Mouse (Mus musculus) liver, embryonic 15.5 days (tissue): ENCODE data around the gene Per3. TPM values are rescaled to one million over a fixed set of nuclear protein-coding genes. Genes with fewer than 3 reads are reported as not detected.

Source experiments
- ATAC-seq: fragments of 200-750 bp; cut with Nextera tagmentation; 2 replicates; pipeline ENCODE4 v1.8.0; 2017; ENCODE audit warnings: moderate number of reproducible peaks, mild to moderate bottlenecking, moderate library complexity; ENCODE audit not compliant: insufficient read depth
- H3K27ac ChIP-seq: fragments of 300-500 bp; sonication (generic); replicated peaks from 2 replicates; pipeline ENCODE4 v1.5.1; 2015; ENCODE audit warnings: mild to moderate bottlenecking, inconsistent platforms
- H3K27me3 ChIP-seq: fragments of 300-500 bp; sonication (generic); 2 replicates; pipeline ENCODE4 v1.6.1; 2015; ENCODE audit warnings: mild to moderate bottlenecking, inconsistent platforms
- H3K36me3 ChIP-seq: fragments of 300-500 bp; sonication (generic); replicated peaks from 2 replicates; pipeline ENCODE4 v1.6.1; 2015; ENCODE audit warnings: moderate library complexity, mild to moderate bottlenecking, inconsistent platforms
- H3K4me1 ChIP-seq: fragments of 300-500 bp; sonication (generic); replicated peaks from 2 replicates; pipeline ENCODE4 v1.6.1; 2015; ENCODE audit warnings: inconsistent platforms
- H3K4me2 ChIP-seq: fragments of 300-500 bp; sonication (generic); 2 replicates; pipeline ENCODE4 v1.6.1; 2015; ENCODE audit warnings: moderate library complexity, mild to moderate bottlenecking, inconsistent platforms
- H3K4me3 ChIP-seq: fragments of 300-500 bp; sonication (generic); replicated peaks from 2 replicates; pipeline ENCODE4 v1.5.1; 2015; ENCODE audit warnings: mild to moderate bottlenecking, inconsistent platforms
- H3K9ac ChIP-seq: fragments of 300-500 bp; sonication (generic); 2 replicates; pipeline ENCODE4 v1.6.1; 2015; ENCODE audit warnings: moderate library complexity, mild to moderate bottlenecking, inconsistent platforms
- H3K9me3 ChIP-seq: fragments of 300-500 bp; sonication (generic); replicated peaks from 2 replicates; pipeline ENCODE4 v1.6.1; 2016; ENCODE audit warnings: inconsistent platforms
- WGBS: fragments of 180-500 bp; shearing (Covaris S2); methylation state at CpG from one replicate; pipeline ENCODE4 v1.1.7; 2015; ENCODE audit warnings: mixed read lengths; ENCODE audit not compliant: insufficient replicate concordance; 5-methylcytosine and 5-hydroxymethylcytosine counted together
- polyA plus RNA-seq: library from polyadenylated mRNA; unstranded; fragments of >200 nt; fragmentation: Nextera tagmentation; extraction: Ambion mirVana; gene quantifications from 2 replicates; pipeline ENCODE4 v1.2.1, GENCODE M21; 2015

The Per3 gene
- polyA plus RNA-seq, 1 experiment from 2014 or later: 2.9 TPM

DNA sequence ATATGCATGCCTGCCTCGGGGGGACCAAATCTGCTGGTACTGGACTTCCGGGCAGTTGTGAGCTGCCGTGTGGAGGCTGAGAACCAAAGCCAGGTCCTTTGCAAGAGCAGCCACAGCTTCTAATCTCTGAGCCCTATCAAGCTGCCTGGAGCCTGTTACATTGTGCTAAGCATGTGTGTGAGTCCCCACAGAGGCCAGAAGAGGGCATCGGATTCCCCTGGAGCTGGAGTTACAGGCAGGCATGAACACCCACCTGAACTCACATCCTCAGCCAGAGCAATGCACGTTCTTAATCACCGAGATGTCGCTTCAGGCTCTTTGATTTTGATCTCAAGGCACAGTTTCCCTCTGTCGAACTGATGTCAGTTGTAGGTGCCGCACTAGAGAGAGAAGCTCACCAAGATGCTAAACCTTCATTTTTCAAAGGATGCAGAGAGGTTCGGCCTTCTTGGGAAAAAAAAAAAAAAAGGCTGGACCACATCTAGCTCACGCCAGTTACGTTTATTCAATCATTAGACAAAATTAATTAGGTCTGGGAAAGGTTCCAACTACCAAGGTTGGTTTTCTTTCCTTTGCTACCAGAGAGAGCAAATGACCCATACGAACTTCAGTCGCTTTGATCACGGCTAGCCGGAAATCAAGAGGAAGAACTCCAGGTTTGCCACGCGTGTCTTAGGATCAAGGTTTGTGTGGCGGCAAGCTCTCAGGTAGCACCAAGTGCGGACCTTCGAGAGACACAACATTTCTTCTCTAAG lies 66.1 kb downstream of the Per3 start:
- Histone ChIP-seq H3K36me3 (no peaks in the 10 kb centered on the region), H3K9ac (no peak overlapping the region), H3K4me3 (no peak overlapping the region), H3K4me1 (no peaks in the 10 kb centered on the region), H3K9me3 (no peaks in the 10 kb centered on the region), H3K27me3 (no peaks in the 10 kb centered on the region), H3K27ac (no peak overlapping the region), H3K4me2 (no peak overlapping the region)
- 75% methylated on average over 21 of the region's 21 CpGs for WGBS
- ATAC-seq: no peak

GRCm38 (mm10) chr4:150975145-150975544 lies 69.3 kb downstream of the Per3 start:
- 44% methylated on average over 1 of the region's 1 CpGs for WGBS
- Histone ChIP-seq H3K36me3 (no peaks in the 10 kb centered on the region), H3K4me3 (no peak overlapping the region), H3K9ac (no peak overlapping the region), H3K4me2 (no peak overlapping the region), H3K9me3 (no peaks in the 10 kb centered on the region), H3K27me3 (no peaks in the 10 kb centered on the region), H3K4me1 (no peaks in the 10 kb centered on the region), H3K27ac (no peak overlapping the region)
- no peak for ATAC-seq

DNA sequence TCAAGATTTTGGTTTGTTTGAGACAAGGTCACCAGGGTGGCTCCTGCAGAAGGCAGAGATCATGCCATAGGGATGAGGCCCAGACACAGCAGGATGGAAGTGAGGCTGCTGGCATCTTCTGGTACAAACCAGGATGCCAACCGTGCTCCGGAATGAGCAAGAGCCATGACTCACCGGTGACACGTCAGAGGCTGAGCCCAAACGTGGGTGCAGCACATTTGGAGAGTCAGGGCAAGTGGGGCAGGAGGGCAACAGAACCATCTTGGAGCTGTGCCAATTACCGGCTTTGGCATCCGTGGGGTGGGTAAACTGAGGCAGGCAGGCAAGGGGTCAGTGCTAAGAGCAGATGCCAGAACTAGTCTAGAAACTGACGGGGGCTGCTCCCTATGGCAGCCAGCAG lies 71.2 kb downstream of the Per3 start:
- Histone ChIP-seq H3K27ac (no peak overlapping the region), H3K27me3 (no peaks in the 10 kb centered on the region), H3K4me3 (no peak overlapping the region), H3K4me2 (no peak overlapping the region), H3K4me1 (no peaks in the 10 kb centered on the region), H3K36me3 (no peaks in the 10 kb centered on the region), H3K9ac (no peak overlapping the region), H3K9me3 (no peaks in the 10 kb centered on the region)
- 59% methylated on average over 8 of the region's 8 CpGs for WGBS
- no peak for ATAC-seq

DNA sequence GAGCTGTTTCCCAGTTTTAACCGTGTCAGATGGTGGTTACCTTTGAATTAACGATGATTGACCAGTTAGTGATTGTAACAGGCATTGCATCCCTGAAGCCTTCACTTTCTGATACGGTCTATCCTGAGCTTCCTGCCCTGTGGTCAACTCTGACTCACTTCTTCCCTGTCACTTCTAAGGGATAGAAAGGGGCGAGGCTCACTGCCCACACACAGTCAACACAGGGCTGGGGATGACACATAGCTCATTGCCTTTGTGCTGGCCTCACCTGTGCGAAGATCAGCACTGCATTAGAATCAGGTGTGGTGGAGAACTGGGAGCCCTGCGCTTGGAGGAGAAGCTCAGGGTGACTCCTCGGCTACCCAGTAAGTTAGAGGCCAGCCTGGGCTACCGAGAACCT lies 75.5 kb downstream of the Per3 start:
- no peak overlapping the region for H3K27ac ChIP-seq
- no peak overlapping the region for H3K4me3 ChIP-seq
- no peaks in the 10 kb centered on the region for H3K9me3 ChIP-seq
- H3K9ac ChIP-seq: no peak overlapping the region
- no peak overlapping the region for H3K4me2 ChIP-seq
- peaks cover 6% of the 10 kb centered on the region; the same call in 1 of the 2 replicates for H3K4me1 ChIP-seq
- H3K36me3 ChIP-seq: no peaks in the 10 kb centered on the region
- no peak for ATAC-seq
- 63% methylated on average over 8 of the region's 8 CpGs for whole genome bisulfite sequencing
- no peaks in the 10 kb centered on the region; the same call in 1 of the 2 replicates for H3K27me3 ChIP-seq

DNA sequence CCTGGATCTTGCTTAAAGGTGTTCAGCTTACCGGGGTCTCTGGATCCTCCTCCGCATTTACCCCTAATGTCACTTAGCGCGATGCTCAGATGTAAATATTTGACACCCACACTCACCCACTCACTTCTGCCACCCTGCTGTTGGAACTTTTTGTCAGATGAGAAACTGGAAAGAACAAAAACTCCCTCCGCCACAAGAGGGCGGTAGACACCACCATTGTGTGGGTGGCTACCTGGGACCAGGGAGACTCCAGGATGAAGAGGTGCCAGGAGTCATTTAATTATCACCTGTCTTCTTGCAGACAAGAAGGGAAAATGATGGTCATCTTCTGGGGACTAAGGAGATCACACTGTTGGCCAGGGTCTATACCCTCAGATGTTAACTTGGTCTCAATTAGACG lies 77.9 kb downstream of the Per3 start:
- WGBS: 9% methylated on average over 7 of the region's 7 CpGs

GRCm38 (mm10) chr4:150965555-150965951 lies 78.9 kb downstream of the Per3 start:
- Histone ChIP-seq H3K4me2 (no peak overlapping the region), H3K27me3 (no peaks in the 10 kb centered on the region; the same call in 1 of the 2 replicates)
- 58% methylated on average over 11 of the region's 11 CpGs for WGBS

More for the DNA sequence above, 77.9 kb downstream of the Per3 start:
- ATAC-seq: no peak
- H3K9me3 ChIP-seq: no peaks in the 10 kb centered on the region
- H3K4me1 ChIP-seq: peaks cover 6% of the 10 kb centered on the region; the same call in 1 of the 2 replicates
- H3K4me3 ChIP-seq: no peak overlapping the region
- no peaks in the 10 kb centered on the region; the same call in 1 of the 2 replicates for H3K27me3 ChIP-seq
- H3K9ac ChIP-seq: no peak overlapping the region
- no peaks in the 10 kb centered on the region for H3K36me3 ChIP-seq
- no peak overlapping the region for H3K4me2 ChIP-seq
- no peak overlapping the region for H3K27ac ChIP-seq

DNA sequence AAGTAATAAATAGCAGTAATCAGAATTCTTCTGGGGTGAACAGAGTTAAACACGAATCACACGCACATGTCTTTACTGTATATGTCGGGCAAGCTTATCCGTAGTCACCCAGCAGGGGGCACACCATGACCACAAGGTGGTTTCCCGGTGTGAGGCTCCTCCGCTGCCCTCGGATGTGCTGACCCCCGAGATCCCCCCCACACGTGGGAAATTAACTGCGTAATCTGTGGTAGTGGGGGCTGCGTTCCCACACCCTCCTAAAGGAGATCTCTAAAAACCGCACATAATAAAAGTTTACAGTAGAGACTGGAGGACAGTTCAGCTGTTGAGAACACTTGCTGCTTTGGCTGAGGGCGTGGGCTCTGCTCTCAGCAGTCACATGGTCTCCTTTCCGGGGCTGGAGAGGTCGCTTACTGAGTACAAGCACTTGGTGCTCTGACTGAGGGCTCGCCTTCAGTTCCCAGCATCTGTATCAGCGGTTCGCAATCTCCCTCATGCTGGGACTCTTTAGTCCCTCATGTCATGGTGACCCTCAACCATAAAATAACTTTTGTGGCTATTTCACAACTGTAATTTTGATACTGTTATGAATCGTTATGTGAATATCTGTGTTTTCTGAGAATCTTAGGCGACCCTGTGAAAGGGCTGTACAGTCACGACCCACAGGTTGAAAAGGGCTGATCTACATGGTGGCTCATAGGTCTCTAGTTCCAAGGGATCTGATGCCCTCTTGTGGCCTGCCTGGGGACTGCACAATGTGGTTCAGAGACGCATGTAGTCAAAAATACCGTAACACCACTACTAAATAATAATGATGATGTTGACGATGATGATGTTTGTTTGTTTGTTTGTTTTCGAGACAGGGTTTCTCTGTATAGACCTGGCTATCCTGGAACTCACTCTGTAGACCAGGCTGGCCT lies 79.6 kb downstream of the Per3 start:
- no peak overlapping the region for H3K9ac ChIP-seq
- H3K4me2 ChIP-seq: peak overlapping the region; percentile 59
- H3K27me3 ChIP-seq: no peaks in the 10 kb centered on the region; the same call in 1 of the 2 replicates
- no peak overlapping the region for H3K27ac ChIP-seq
- H3K4me3 ChIP-seq: peak overlapping the region; percentile 29
- ATAC-seq: peak; percentile 61; the same call in 1 of the 2 replicates
- H3K36me3 ChIP-seq: no peaks in the 10 kb centered on the region
- H3K4me1 ChIP-seq: peaks cover 6% of the 10 kb centered on the region; the same call in 1 of the 2 replicates
- H3K9me3 ChIP-seq: no peaks in the 10 kb centered on the region
- WGBS: 7% methylated on average over 25 of the region's 25 CpGs

More at GRCm38 (mm10) chr4:150965555-150965951, 78.9 kb downstream of the Per3 start:
- Histone ChIP-seq H3K4me1 (peaks cover 6% of the 10 kb centered on the region; the same call in 1 of the 2 replicates), H3K4me3 (no peak overlapping the region), H3K27ac (no peak overlapping the region), H3K9ac (no peak overlapping the region), H3K36me3 (no peaks in the 10 kb centered on the region), H3K9me3 (no peaks in the 10 kb centered on the region)
- no peak for ATAC-seq

- no peak overlapping the region for H3K4me2 ChIP-seq
- H3K9ac ChIP-seq: no peak overlapping the region
- H3K27ac ChIP-seq: no peak overlapping the region
- 53% methylated on average over 2 of the region's 2 CpGs for WGBS
- no peaks in the 10 kb centered on the region for H3K36me3 ChIP-seq
- no peak for ATAC-seq
- no peaks in the 10 kb centered on the region; the same call in 1 of the 2 replicates for H3K27me3 ChIP-seq
- H3K9me3 ChIP-seq: no peaks in the 10 kb centered on the region
- H3K4me3 ChIP-seq: no peak overlapping the region
- peaks cover 6% of the 10 kb centered on the region; the same call in 1 of the 2 replicates for H3K4me1 ChIP-seq
These were observed 80.8 kb downstream of the Per3 start for GRCm38 (mm10) chr4:150963711-150964110.

- Histone ChIP-seq H3K36me3 (no peaks in the 10 kb centered on the region), H3K4me3 (no peak overlapping the region), H3K9me3 (no peaks in the 10 kb centered on the region), H3K27me3 (no peaks in the 10 kb centered on the region; the same call in 1 of the 2 replicates), H3K27ac (no peak overlapping the region), H3K4me1 (peaks cover 6% of the 10 kb centered on the region; the same call in 1 of the 2 replicates), H3K9ac (no peak overlapping the region), H3K4me2 (no peak overlapping the region)
- ATAC-seq: no peak
- WGBS: 44% methylated on average over 6 of the region's 6 CpGs
These were observed 82.2 kb downstream of the Per3 start for GRCm38 (mm10) chr4:150962231-150962630.

- Histone ChIP-seq H3K36me3 (no peaks in the 10 kb centered on the region), H3K4me1 (no peaks in the 10 kb centered on the region), H3K9me3 (no peaks in the 10 kb centered on the region), H3K27ac (no peak overlapping the region), H3K27me3 (no peaks in the 10 kb centered on the region), H3K4me2 (no peak overlapping the region), H3K4me3 (no peak overlapping the region), H3K9ac (no peak overlapping the region)
- no peak for ATAC-seq
- WGBS: 47% methylated on average over 7 of the region's 7 CpGs
These were observed 85.9 kb downstream of the Per3 start for GRCm38 (mm10) chr4:150958536-150958935.

GRCm38 (mm10) chr4:150957106-150957458 lies 87.4 kb downstream of the Per3 start:
- no peak for ATAC-seq
- WGBS: 47% methylated on average over 1 of the region's 1 CpGs
- Histone ChIP-seq H3K36me3 (no peaks in the 10 kb centered on the region), H3K9ac (no peak overlapping the region), H3K4me3 (no peak overlapping the region), H3K4me1 (no peaks in the 10 kb centered on the region), H3K9me3 (no peaks in the 10 kb centered on the region), H3K27me3 (no peaks in the 10 kb centered on the region), H3K27ac (no peak overlapping the region), H3K4me2 (no peak overlapping the region)
